Mouse (Mus musculus) forebrain, embryonic 16.5 days (tissue): ENCODE results near the gene Nol8. TPM values are rescaled to one million over a fixed set of nuclear protein-coding genes. Genes with fewer than 3 reads are reported as not detected.
A peak's percentile ranks its signal among the peaks of the same experiment; 100 is the strongest.

ENCODE experiments used
- ATAC-seq: fragments of 200-750 bp; cut with Nextera tagmentation; 2 replicates; pipeline ENCODE4 v1.8.0; 2017; ENCODE audit warnings: mild to moderate bottlenecking, moderate library complexity
- H3K27ac ChIP-seq: fragments of 300-500 bp; sonication (generic); 2 replicates; pipeline ENCODE4 v1.5.1; 2014; ENCODE audit warnings: low read length, control low read depth
- H3K27me3 ChIP-seq: fragments of 300-500 bp; sonication (generic); replicated peaks from 2 replicates; pipeline ENCODE4 v1.6.1; 2014; ENCODE audit warnings: low read length; ENCODE audit not compliant: control insufficient read depth, insufficient read depth
- H3K36me3 ChIP-seq: fragments of 300-500 bp; sonication (generic); 2 replicates; pipeline ENCODE4 v1.6.1; 2014; ENCODE audit not compliant: control insufficient read depth, insufficient read depth
- H3K4me1 ChIP-seq: fragments of 300-500 bp; sonication (generic); replicated peaks from 2 replicates; pipeline ENCODE4 v1.6.1; 2014; ENCODE audit warnings: low read length; ENCODE audit not compliant: control insufficient read depth, insufficient read depth
- H3K4me2 ChIP-seq: fragments of 300-500 bp; sonication (generic); 2 replicates; pipeline ENCODE4 v1.6.1; 2014; ENCODE audit warnings: mild to moderate bottlenecking, low read length, control low read depth
- H3K4me3 ChIP-seq: fragments of 300-500 bp; sonication (generic); replicated peaks from 2 replicates; pipeline ENCODE4 v1.5.1; 2014; ENCODE audit warnings: mild to moderate bottlenecking, low read length, control low read depth
- H3K9ac ChIP-seq: fragments of 300-500 bp; sonication (generic); replicated peaks from 2 replicates; pipeline ENCODE4 v1.6.1; 2014; ENCODE audit warnings: low read depth, low read length, control low read depth
- H3K9me3 ChIP-seq: fragments of 300-500 bp; sonication (generic); 2 replicates; pipeline ENCODE4 v1.6.1; 2016; ENCODE audit warnings: low read length; ENCODE audit not compliant: control insufficient read depth
- WGBS: fragments of 180-500 bp; shearing (Covaris S2); extraction: QIAGEN DNeasy Blood & Tissue Kit; methylation state at CpG from one replicate; pipeline ENCODE4 v1.1.7; 2014; 5-methylcytosine and 5-hydroxymethylcytosine counted together
- polyA plus RNA-seq: library from polyadenylated mRNA; unstranded; fragments of >200 nt; fragmentation: Nextera tagmentation; extraction: Ambion mirVana; gene quantifications from 2 replicates; pipeline ENCODE4 v1.2.1, GENCODE M21; 2015

Nol8 gene
- polyA plus RNA-seq, 1 experiment from 2014 or later = 24.4 TPM

DNA sequence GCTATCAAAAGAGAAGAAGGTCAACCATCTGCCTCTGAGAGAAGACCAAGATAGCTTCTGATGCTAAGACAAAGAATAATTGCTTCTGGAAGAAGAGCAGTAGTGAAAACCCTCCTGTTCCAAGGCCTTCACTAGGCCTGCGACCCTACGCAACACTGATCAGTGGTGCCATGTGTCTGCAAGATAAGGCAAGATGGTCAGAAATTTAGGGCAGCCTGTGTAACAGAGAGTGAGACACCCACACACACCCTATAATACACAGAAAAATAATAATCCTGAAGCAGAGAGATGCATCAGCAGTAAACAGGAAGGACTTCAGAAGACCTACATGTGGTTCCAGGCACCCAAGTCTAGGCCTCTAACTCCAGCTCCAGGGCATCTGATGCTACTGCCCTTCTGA lies 12.9 kb upstream of the Nol8 start:
- WGBS = 98% methylated on average over 2 of the region's 2 CpGs
- Histone ChIP-seq H3K4me2 (no peak overlapping the region), H3K27me3 (no peaks in the 10 kb centered on the region), H3K9ac (no peak overlapping the region), H3K9me3 (no peaks in the 10 kb centered on the region), H3K4me1 (no peaks in the 10 kb centered on the region), H3K4me3 (no peak overlapping the region), H3K36me3 (no peaks in the 10 kb centered on the region), H3K27ac (no peak overlapping the region)
- ATAC-seq = no peak

- H3K4me2 ChIP-seq = no peak overlapping the region
- H3K9me3 ChIP-seq = no peaks in the 10 kb centered on the region
- H3K36me3 ChIP-seq = no peaks in the 10 kb centered on the region
- no peak overlapping the region for H3K4me3 ChIP-seq
- no peak overlapping the region for H3K9ac ChIP-seq
- H3K27ac ChIP-seq = no peak overlapping the region
- WGBS = 72% methylated on average over 6 of the region's 6 CpGs
- no peaks in the 10 kb centered on the region for H3K27me3 ChIP-seq
- H3K4me1 ChIP-seq = no peaks in the 10 kb centered on the region
- no peak for ATAC-seq
Observed at GRCm38 (mm10) chr13:49642650-49643049, 10.2 kb upstream of the Nol8 start.

DNA sequence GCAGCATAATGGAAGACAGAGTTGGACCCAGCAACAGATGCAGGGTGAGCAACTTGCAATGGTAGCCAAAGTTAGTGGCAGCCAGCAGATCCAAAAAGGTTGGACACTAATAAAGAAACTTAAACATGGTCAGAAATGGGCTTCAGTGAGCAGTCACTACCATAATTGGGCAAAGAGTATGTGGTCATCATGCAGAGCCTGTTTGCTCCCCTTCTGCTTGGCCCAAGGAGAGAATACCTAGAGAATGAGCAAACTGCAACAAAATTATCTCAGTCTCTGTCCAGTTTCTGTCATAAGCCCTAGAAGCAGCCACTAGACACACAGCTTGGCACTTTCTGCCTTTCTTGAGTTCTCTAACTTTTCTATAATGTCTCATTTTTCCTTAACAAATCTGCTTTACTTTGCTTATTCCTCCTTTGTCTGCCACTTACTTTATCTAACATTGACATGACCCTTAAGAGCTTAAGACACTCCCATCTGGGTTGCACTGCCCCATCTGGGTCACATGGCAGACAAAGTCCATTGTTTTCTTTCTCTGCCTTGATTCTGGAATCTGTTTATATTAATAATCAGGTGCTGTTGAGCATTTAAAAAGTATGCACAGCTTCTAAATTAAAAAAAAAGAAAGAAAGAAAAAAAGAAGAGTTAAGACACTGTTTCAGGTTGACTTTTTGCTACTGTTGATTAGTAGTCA lies 9.1 kb upstream of the Nol8 start:
- H3K27ac ChIP-seq = no peak overlapping the region
- no peak overlapping the region for H3K4me3 ChIP-seq
- H3K4me1 ChIP-seq = no peaks in the 10 kb centered on the region
- H3K36me3 ChIP-seq = no peaks in the 10 kb centered on the region
- no peak for ATAC-seq
- no peaks in the 10 kb centered on the region for H3K9me3 ChIP-seq
- H3K9ac ChIP-seq = no peak overlapping the region
- no peaks in the 10 kb centered on the region for H3K27me3 ChIP-seq
- H3K4me2 ChIP-seq = no peak overlapping the region

DNA sequence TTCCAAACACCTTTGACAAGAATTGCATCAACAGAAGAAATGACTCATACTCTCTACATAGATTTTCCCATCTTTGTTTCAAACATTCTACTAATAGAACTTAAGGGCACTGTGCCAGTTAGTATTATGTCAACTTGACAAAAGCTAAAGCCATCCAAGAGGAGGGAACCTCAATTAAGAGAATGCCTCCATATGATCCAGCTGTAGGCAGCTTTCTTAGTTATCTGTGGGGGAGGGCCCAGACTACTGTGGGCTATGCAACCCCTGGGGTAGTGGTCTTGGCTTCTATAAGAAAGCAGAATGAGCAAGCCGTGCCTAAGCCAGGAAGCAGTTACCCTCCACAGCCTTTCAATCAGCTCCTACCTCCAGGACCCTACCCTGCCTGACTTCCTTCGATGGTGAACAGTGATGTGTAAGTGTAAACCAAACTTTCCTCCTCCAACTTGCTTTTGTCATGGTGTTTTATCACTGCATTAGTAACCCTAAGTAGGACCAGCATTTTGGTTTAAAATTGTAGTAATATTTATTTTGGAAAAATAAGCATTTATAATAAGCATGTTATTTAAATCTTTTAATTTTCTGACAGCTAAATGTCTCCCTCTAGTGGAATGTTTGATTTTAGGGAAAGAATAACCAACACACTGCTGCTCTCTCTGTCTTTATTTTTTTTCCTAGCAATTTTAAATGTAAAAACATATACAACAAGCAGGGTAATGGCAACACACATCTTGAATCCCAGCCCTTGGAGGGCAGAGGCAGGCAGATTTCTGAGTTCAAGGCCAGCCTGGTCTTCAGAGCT lies 7.9 kb upstream of the Nol8 start:
- no peak overlapping the region for H3K9ac ChIP-seq
- H3K4me2 ChIP-seq = no peak overlapping the region
- H3K27me3 ChIP-seq = no peaks in the 10 kb centered on the region
- ATAC-seq = no peak
- no peak overlapping the region for H3K27ac ChIP-seq
- H3K36me3 ChIP-seq = no peaks in the 10 kb centered on the region
- H3K4me3 ChIP-seq = no peak overlapping the region
- H3K9me3 ChIP-seq = no peaks in the 10 kb centered on the region
- 67% methylated on average over 2 of the region's 2 CpGs for WGBS
- no peaks in the 10 kb centered on the region for H3K4me1 ChIP-seq

DNA sequence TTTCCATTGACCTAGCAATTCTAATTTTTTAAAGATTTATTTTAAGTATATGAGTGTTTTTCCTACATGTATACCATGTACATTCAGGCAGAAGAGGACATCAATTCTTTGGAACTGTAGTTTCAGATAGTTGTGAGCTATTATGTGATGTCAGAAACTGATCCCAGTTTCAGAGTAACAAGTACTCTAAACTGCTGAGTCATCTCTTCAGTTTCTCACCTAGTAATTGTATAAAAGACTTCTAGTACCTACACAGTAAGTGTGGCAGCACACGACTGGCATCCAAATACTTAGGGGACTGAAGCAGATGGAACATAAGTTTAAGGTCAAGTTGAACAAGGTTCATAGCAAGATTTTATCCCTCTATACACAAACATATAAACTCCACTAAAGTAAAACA lies 6.9 kb upstream of the Nol8 start:
- WGBS = 84% methylated on average over 1 of the region's 1 CpGs
- no peak overlapping the region for H3K9ac ChIP-seq
- no peak overlapping the region for H3K4me3 ChIP-seq
- no peaks in the 10 kb centered on the region for H3K27me3 ChIP-seq
- no peaks in the 10 kb centered on the region for H3K9me3 ChIP-seq
- no peaks in the 10 kb centered on the region for H3K36me3 ChIP-seq
- no peak for ATAC-seq
- H3K4me1 ChIP-seq = no peaks in the 10 kb centered on the region
- H3K4me2 ChIP-seq = no peak overlapping the region
- H3K27ac ChIP-seq = no peak overlapping the region

DNA sequence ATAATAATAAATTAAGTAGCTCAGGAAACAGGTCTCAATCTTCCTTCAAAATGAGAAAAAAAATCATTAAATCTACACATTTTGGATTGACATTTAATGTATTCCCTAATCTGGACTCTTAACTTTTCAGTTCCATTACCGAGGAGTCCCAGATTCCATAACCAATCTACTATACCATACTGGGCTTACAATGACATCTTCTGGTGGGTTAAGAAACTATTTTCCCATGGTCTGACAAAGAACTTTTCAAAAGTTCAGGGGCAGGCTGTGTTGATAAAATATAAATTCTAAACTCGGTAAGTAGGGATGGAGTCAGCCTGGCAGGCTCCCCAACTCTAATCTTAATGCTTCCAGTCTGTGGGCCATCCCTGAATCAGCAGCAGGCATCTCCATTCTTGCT lies 1.7 kb upstream of the Nol8 start:
- Histone ChIP-seq H3K9me3 (no peaks in the 10 kb centered on the region), H3K4me2 (no peak overlapping the region), H3K27me3 (no peaks in the 10 kb centered on the region), H3K9ac (no peak overlapping the region), H3K27ac (no peak overlapping the region), H3K4me1 (peaks cover 14% of the 10 kb centered on the region), H3K36me3 (no peaks in the 10 kb centered on the region), H3K4me3 (no peak overlapping the region)
- ATAC-seq = no peak
- WGBS = 20% methylated on average over 2 of the region's 2 CpGs

- Histone ChIP-seq H3K27ac (no peak overlapping the region), H3K4me1 (peaks cover 14% of the 10 kb centered on the region), H3K9ac (peak overlapping the region; percentile 52; the same call in 1 of the 2 replicates), H3K36me3 (no peaks in the 10 kb centered on the region), H3K4me3 (peak overlapping the region; percentile 85), H3K4me2 (peak overlapping the region; percentile 65), H3K27me3 (no peaks in the 10 kb centered on the region), H3K9me3 (no peaks in the 10 kb centered on the region)
- 2% methylated on average over 4 of the region's 4 CpGs for WGBS
- ATAC-seq = no peak
Observed at GRCm38 (mm10) chr13:49651781-49652351, 1.0 kb upstream of the Nol8 start.

- Histone ChIP-seq H3K27me3 (no peaks in the 10 kb centered on the region), H3K4me2 (peak overlapping the region; percentile 90), H3K36me3 (0 out of 2 replicates have a peak, but pooled peaks cover 3% of the 10 kb centered on the region), H3K27ac (0 out of 2 replicates have a peak overlapping the region, but pooled peaks have one; percentile 4), H3K4me1 (peaks cover 14% of the 10 kb centered on the region), H3K4me3 (peak overlapping the region; percentile 85), H3K9me3 (no peaks in the 10 kb centered on the region), H3K9ac (peak overlapping the region; percentile 65)
- peak; percentile 80 for ATAC-seq
- WGBS = under 1% methylated on average over 16 of the region's 16 CpGs
Observed at GRCm38 (mm10) chr13:49653180-49653541, 283 bp downstream of the Nol8 start.

GRCm38 (mm10) chr13:49677793-49678192 lies 24.9 kb downstream of the Nol8 start:
- Histone ChIP-seq H3K27me3 (no peaks in the 10 kb centered on the region), H3K36me3 (peaks cover 22% of the 10 kb centered on the region; the same call in 1 of the 2 replicates), H3K9me3 (no peaks in the 10 kb centered on the region), H3K4me2 (no peak overlapping the region), H3K9ac (no peak overlapping the region), H3K4me1 (peaks cover 8% of the 10 kb centered on the region), H3K4me3 (no peak overlapping the region), H3K27ac (no peak overlapping the region)
- no peak for ATAC-seq
- WGBS = 92% methylated on average over 2 of the region's 2 CpGs
